8 mouse cellular contexts compared by ENCODE assay signal in genomic region chr13:73773519-73774205, GRCm38 (mm10). TPM values are rescaled to one million over a fixed set of nuclear protein-coding genes. Genes with fewer than 3 reads are reported as not detected.
A peak's percentile ranks its signal among the peaks of the same experiment; 100 is the strongest.
DNase-seq lines count a peak whose midpoint lies in the region; TF ChIP-seq lines count a peak whose summit lies in the region.

No protein-coding gene starts in this region.

- peaks cover 12% of the 10 kb centered on the region for H3K4me1 ChIP-seq in cerebellum, adult 2 months (ENCODE audit: control insufficient read depth, insufficient read depth, low read length)
- H3K4me1 ChIP-seq in small intestine, adult 2 months (ENCODE audit: control insufficient read depth, insufficient read depth, insufficient read length, low read length), result peaks cover 64% of the 10 kb centered on the region

- no peak for TF ChIP-seq CTCF in cerebellum, adult 2 months (IDR thresholded peaks at IDR 0.05; ENCODE audit: borderline replicate concordance, insufficient read depth, low read depth, low read length)
- no peak for TF ChIP-seq CTCF in small intestine, adult 2 months (IDR thresholded peaks at IDR 0.05; ENCODE audit: extremely low read depth, insufficient read length, insufficient replicate concordance, low read depth, low read length)

- TF ChIP-seq POLR2A in cerebellum, adult 2 months (IDR thresholded peaks at IDR 0.05; ENCODE audit: borderline replicate concordance, insufficient read depth, low read length), result no peak
- no peak for TF ChIP-seq POLR2A in small intestine, adult 2 months (IDR thresholded peaks at IDR 0.05; ENCODE audit: low read depth, low read length)

- peaks cover 11% of the 10 kb centered on the region for H3K36me3 ChIP-seq in small intestine, adult 2 months (ENCODE audit: control insufficient read depth, insufficient read depth, low read length)

- H3K27ac ChIP-seq in cerebellum, adult 2 months (ENCODE audit: insufficient read depth, low read length), result no peak overlapping the region
- H3K27ac ChIP-seq in small intestine, adult 2 months (ENCODE audit: insufficient read depth, low read depth, low read length), result peak overlapping the region; percentile 54

- no peak overlapping the region for H3K4me3 ChIP-seq in cerebellum, adult 2 months (replicated peaks; ENCODE audit: insufficient read depth, low read depth, low read length)
- H3K4me3 ChIP-seq in small intestine, adult 2 months (ENCODE audit: low read depth, low read length), result no peak overlapping the region

- 22% methylated on average over 4 of the region's 4 CpGs for WGBS in cerebellum, adult 2 months
- 26% methylated on average over 4 of the region's 4 CpGs for WGBS in small intestine, adult 2 months

- DNase-seq in cerebellum, adult 2 months, result peak; percentile 25 to 31
- no peak for DNase-seq in cerebellum, adult 11 months
- DNase-seq in ovary, adult 18-20 months (ENCODE audit: low spot score), result peak; percentile 26
- no peak for DNase-seq in ovary, postnatal 10 days (ENCODE audit: low spot score)
- peak; percentile 59 to 70 for DNase-seq in heart, adult 9 months (ENCODE audit: low spot score in 2 of 2)
- DNase-seq in kidney, postnatal 25 days, result peak; percentile 88
- DNase-seq in thymus, postnatal 36 days, result no peak

- H3K27me3 ChIP-seq in cerebellum, adult 2 months (ENCODE audit: control insufficient read depth, insufficient read depth, low read length), result no peaks in the 10 kb centered on the region
- H3K27me3 ChIP-seq in small intestine, adult 2 months (ENCODE audit: control insufficient read depth, insufficient read depth, low read length), result no peaks in the 10 kb centered on the region

RNA-seq across cellular contexts. Expression of gene Slc12a7, which starts 40.8 kb away (rescaled TPM):
- polyA plus RNA-seq in cerebellum, adult 2 months (2012; rRNA removed), result 3.5 and 3.7 TPM in 2 replicates
- polyA plus RNA-seq in small intestine, adult 2 months (2012; rRNA removed), result 74.3 and 147 TPM in 2 replicates

Comparison
In these comparisons a context has a peak if more than half of its experiments do, and no peak if none do; other contexts are left out.
1. DNase-seq: peak in cerebellum, adult 2 months (2 of 2), ovary, adult 18-20 months (single experiment), heart, adult 9 months (2 of 2) and kidney, postnatal 25 days (2 of 2); none in cerebellum, adult 11 months (single experiment), ovary, postnatal 10 days (single experiment) and thymus, postnatal 36 days (0 of 2).
2. RNA of gene Slc12a7, which starts 40.8 kb away (polyA plus RNA-seq): 74.3 to 147 TPM in small intestine, adult 2 months; 3.5 to 3.7 TPM in cerebellum, adult 2 months; every median in the first group is over 10 times any median in the second.